Mouse (Mus musculus): ENCODE measurements at regions not wholly inside any gene's neighbourhood (a gene's known extent, or its start where the extent isn't known, plus 50 kb on each side); places are given as distances from the start of the nearest gene placed in this dataset.

- no peak for TF ChIP-seq CTCF (IDR thresholded peaks at IDR 0.05; ENCODE audit: insufficient read depth, low read depth, low read length)
- TF ChIP-seq POLR2A (IDR thresholded peaks at IDR 0.05; ENCODE audit: insufficient read depth, low read depth, low read length) = no peak
- no peaks in the 10 kb centered on the region for H3K4me1 ChIP-seq (ENCODE audit: control insufficient read depth, insufficient read depth, low read length)
- H3K4me3 ChIP-seq (ENCODE audit: insufficient read depth, low read depth, low read length) = no peak overlapping the region
- no peak overlapping the region for H3K27ac ChIP-seq (ENCODE audit: insufficient read depth, low read depth, low read length)
- whole genome bisulfite sequencing = 89% methylated on average over 6 of the region's 6 CpGs
Observed at GRCm38 (mm10) chr1:76018588-76018987, 472.5 kb downstream of the Slc4a3 start.

- H3K4me1 ChIP-seq (ENCODE audit: control insufficient read depth, insufficient read depth, low read length) = no peaks in the 10 kb centered on the region
- no peak for TF ChIP-seq CTCF (IDR thresholded peaks at IDR 0.05; ENCODE audit: insufficient read depth, low read depth, low read length)
- TF ChIP-seq POLR2A (IDR thresholded peaks at IDR 0.05; ENCODE audit: insufficient read depth, low read depth, low read length) = no peak
- WGBS = 92% methylated on average over 11 of the region's 11 CpGs
- H3K27ac ChIP-seq (ENCODE audit: insufficient read depth, low read depth, low read length) = no peak overlapping the region
- no peak overlapping the region for H3K4me3 ChIP-seq (ENCODE audit: insufficient read depth, low read depth, low read length)
Observed at GRCm38 (mm10) chr1:76019071-76019470, 473.0 kb downstream of the Slc4a3 start.

- 59% methylated on average over 3 of the region's 3 CpGs for whole genome bisulfite sequencing
- Histone ChIP-seq H3K27ac (ENCODE audit: insufficient read depth, low read depth, low read length) (no peak overlapping the region), H3K4me1 (ENCODE audit: control insufficient read depth, insufficient read depth, low read length) (no peaks in the 10 kb centered on the region), H3K4me3 (ENCODE audit: insufficient read depth, low read depth, low read length) (no peak overlapping the region)
- TF ChIP-seq POLR2A (IDR thresholded peaks at IDR 0.05; ENCODE audit: insufficient read depth, low read depth, low read length) = no peak
- no peak for TF ChIP-seq CTCF (IDR thresholded peaks at IDR 0.05; ENCODE audit: insufficient read depth, low read depth, low read length)
Observed at GRCm38 (mm10) chr1:76024650-76025049, 478.6 kb downstream of the Slc4a3 start.

GRCm38 (mm10) chr1:76025389-76025788, 479.3 kb downstream of the Slc4a3 start:
- TF ChIP-seq POLR2A (IDR thresholded peaks at IDR 0.05; ENCODE audit: insufficient read depth, low read depth, low read length) (no peak), CTCF (IDR thresholded peaks at IDR 0.05; ENCODE audit: insufficient read depth, low read depth, low read length) (no peak)
- Histone ChIP-seq H3K4me3 (ENCODE audit: insufficient read depth, low read depth, low read length) (no peak overlapping the region), H3K4me1 (ENCODE audit: control insufficient read depth, insufficient read depth, low read length) (no peaks in the 10 kb centered on the region), H3K27ac (ENCODE audit: insufficient read depth, low read depth, low read length) (no peak overlapping the region)
- 60% methylated on average over 4 of the region's 4 CpGs for WGBS

DNA sequence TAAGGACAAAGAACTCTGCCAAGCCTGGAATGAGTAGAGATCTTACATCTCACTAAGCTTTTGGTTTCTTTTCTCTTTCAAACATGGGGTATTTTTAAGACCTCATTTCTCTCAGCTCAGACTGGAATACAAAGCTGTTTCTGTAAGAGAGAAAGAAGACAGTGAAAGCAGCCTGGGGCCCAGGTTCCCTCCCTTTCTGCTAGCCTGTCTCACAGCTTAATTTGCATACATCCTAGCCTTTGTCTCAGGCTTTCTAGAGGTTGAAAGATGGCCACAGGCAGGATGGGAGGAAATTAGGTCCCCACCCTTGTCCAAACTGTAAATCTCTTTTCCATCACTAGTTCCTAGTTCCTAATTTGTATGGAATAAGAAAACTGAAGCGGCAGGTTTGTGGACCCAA, 483.0 kb downstream of the Slc4a3 start:
- no peak overlapping the region for H3K27ac ChIP-seq (ENCODE audit: insufficient read depth, low read depth, low read length)
- TF ChIP-seq CTCF (IDR thresholded peaks at IDR 0.05; ENCODE audit: insufficient read depth, low read depth, low read length) = no peak
- TF ChIP-seq POLR2A (IDR thresholded peaks at IDR 0.05; ENCODE audit: insufficient read depth, low read depth, low read length) = no peak
- 83% methylated on average over 1 of the region's 1 CpGs for WGBS
- no peak overlapping the region for H3K4me3 ChIP-seq (ENCODE audit: insufficient read depth, low read depth, low read length)
- no peaks in the 10 kb centered on the region for H3K4me1 ChIP-seq (ENCODE audit: control insufficient read depth, insufficient read depth, low read length)

DNA sequence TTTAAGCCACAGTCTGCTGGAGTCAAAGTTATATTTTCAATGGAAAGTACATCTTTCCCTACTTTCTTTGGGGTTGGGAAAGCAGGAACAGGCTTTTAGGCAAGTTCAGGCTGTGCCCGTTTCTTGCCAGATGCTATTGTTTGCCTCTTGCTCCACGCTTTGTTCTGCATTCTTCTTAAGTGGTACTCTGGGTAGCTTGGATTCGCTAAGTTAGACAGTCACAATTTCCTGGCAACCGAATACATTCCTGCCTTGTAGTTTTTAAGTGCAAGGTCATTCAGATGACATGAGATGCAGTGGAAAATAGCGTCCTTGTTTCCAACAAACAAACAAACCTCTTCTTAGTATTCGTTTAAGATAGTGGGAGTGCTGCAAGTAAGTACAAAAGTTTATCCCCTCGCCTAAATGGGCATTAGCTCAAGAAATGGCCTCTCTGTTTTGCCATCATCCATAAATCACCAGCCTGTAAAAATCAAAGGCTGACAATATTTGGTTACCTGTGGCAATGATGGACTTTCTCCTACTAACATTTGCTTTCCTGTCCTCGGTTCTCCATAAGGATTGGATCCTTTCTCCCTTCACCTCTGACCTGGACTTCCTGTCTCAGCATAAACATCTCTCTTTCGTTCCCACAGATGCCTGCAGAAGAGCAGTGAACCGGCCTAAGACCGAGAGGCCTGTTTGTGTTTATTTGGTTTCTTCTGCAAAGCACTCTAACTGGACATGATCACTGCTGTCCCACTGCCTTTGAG, 485.3 kb downstream of the Slc4a3 start:
- TF ChIP-seq CTCF (IDR thresholded peaks at IDR 0.05; ENCODE audit: insufficient read depth, low read depth, low read length) (no peak), POLR2A (IDR thresholded peaks at IDR 0.05; ENCODE audit: insufficient read depth, low read depth, low read length) (no peak)
- Histone ChIP-seq H3K4me3 (ENCODE audit: insufficient read depth, low read depth, low read length) (no peak overlapping the region), H3K27ac (ENCODE audit: insufficient read depth, low read depth, low read length) (no peak overlapping the region), H3K4me1 (ENCODE audit: control insufficient read depth, insufficient read depth, low read length) (no peaks in the 10 kb centered on the region)
- WGBS = 61% methylated on average over 11 of the region's 11 CpGs

- no peak overlapping the region for H3K27ac ChIP-seq (ENCODE audit: insufficient read depth, low read depth, low read length)
- TF ChIP-seq POLR2A (IDR thresholded peaks at IDR 0.05; ENCODE audit: insufficient read depth, low read depth, low read length) = no peak
- TF ChIP-seq CTCF (IDR thresholded peaks at IDR 0.05; ENCODE audit: insufficient read depth, low read depth, low read length) = no peak
- WGBS = 71% methylated on average over 4 of the region's 4 CpGs
- H3K4me3 ChIP-seq (ENCODE audit: insufficient read depth, low read depth, low read length) = no peak overlapping the region
- H3K4me1 ChIP-seq (ENCODE audit: control insufficient read depth, insufficient read depth, low read length) = no peaks in the 10 kb centered on the region
Observed at GRCm38 (mm10) chr1:76031923-76032285, 485.8 kb downstream of the Slc4a3 start.

DNA sequence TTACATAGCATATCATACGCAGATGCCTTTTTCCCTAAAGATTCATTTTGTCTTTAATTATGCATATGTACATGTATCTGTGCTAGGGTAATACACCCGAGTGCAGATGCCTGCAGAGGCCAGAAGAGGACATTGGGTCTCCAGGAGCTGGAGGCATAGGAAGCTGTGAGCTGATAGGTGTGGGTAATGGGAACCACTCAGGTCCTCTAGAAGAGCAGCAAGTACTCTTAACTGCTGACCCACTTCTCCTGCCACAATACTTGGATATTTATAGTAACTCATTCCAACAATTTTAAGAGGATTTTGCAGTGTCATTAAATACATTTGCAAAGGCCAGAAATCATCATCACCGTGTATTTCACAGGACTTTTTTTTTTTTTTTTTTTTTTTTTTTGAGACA, 486.6 kb downstream of the Slc4a3 start:
- H3K27ac ChIP-seq (ENCODE audit: insufficient read depth, low read depth, low read length) = no peak overlapping the region
- WGBS = 96% methylated on average over 3 of the region's 3 CpGs
- H3K4me3 ChIP-seq (ENCODE audit: insufficient read depth, low read depth, low read length) = no peak overlapping the region
- no peaks in the 10 kb centered on the region for H3K4me1 ChIP-seq (ENCODE audit: control insufficient read depth, insufficient read depth, low read length)
- TF ChIP-seq CTCF (IDR thresholded peaks at IDR 0.05; ENCODE audit: insufficient read depth, low read depth, low read length) = no peak
- TF ChIP-seq POLR2A (IDR thresholded peaks at IDR 0.05; ENCODE audit: insufficient read depth, low read depth, low read length) = no peak

GRCm38 (mm10) chr1:76036316-76036715, 490.2 kb downstream of the Slc4a3 start:
- Histone ChIP-seq H3K4me1 (ENCODE audit: control insufficient read depth, insufficient read depth, low read length) (no peaks in the 10 kb centered on the region), H3K27ac (ENCODE audit: insufficient read depth, low read depth, low read length) (no peak overlapping the region), H3K4me3 (ENCODE audit: insufficient read depth, low read depth, low read length) (no peak overlapping the region)
- WGBS = 78% methylated on average over 3 of the region's 3 CpGs
- TF ChIP-seq CTCF (IDR thresholded peaks at IDR 0.05; ENCODE audit: insufficient read depth, low read depth, low read length) = no peak
- no peak for TF ChIP-seq POLR2A (IDR thresholded peaks at IDR 0.05; ENCODE audit: insufficient read depth, low read depth, low read length)

All from olfactory bulb, adult 2 months (tissue).